Mouse (Mus musculus) bone marrow macrophage, adult 2 months (primary cell): ENCODE results near the gene Prlr.

Source experiments
- CTCF ChIP-seq: IDR thresholded peaks from 2 replicates; pipeline ENCODE4 v1.5.1; 2012; ENCODE audit warnings: low read depth, mild to moderate bottlenecking, low read length, moderate library complexity
- POLR2A ChIP-seq: IDR thresholded peaks from 2 replicates; pipeline ENCODE4 v1.6.1; 2012; ENCODE audit warnings: mild to moderate bottlenecking, low read depth, low read length, borderline replicate concordance

GRCm38 (mm10) chr15:10210261-10210770, 33.3 kb downstream of the Prlr start:
- no peak for TF ChIP-seq POLR2A
- TF ChIP-seq CTCF, result no peak
